Mouse (Mus musculus): ENCODE measurements at regions not wholly inside any gene's neighbourhood (a gene's known extent, or its start where the extent isn't known, plus 50 kb on each side); places are given as distances from the start of the nearest gene placed in this dataset.

DNA sequence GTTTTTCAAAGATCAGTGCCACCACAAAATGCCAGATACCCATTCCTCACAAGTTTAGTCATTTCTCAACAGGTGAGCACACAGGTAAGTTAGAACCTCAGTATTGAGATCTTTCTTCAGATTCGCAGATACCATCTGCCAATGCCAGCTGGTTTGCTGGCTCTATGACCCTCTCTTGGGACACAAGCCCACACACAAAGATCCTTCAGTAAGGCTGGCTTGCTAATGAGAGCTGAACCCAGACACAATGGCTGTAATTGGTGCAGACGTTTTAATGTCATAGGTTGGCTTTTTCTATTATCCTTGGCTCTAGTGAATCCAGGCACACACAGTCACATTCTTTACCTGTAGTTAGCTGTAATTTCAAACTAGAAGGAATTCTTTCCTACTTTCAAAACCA, 154.3 kb upstream of the Lyplal1 start:
- 66% methylated on average over 2 of the region's 2 CpGs for WGBS (ENCODE audit: insufficient replicate concordance)
- H3K9me3 ChIP-seq (replicated peaks), result no peaks in the 10 kb centered on the region
- no peaks in the 10 kb centered on the region for H3K4me1 ChIP-seq (replicated peaks)
- no peak for DNase-seq
- H3K36me3 ChIP-seq, result no peaks in the 10 kb centered on the region
- H3K27me3 ChIP-seq, result no peaks in the 10 kb centered on the region
- H3K27ac ChIP-seq, result no peak overlapping the region
- no peak overlapping the region for H3K9ac ChIP-seq
- no peak overlapping the region for H3K4me3 ChIP-seq (replicated peaks)
- no peak overlapping the region for H3K4me2 ChIP-seq
- ATAC-seq (ENCODE audit: low read depth), result no peak

DNA sequence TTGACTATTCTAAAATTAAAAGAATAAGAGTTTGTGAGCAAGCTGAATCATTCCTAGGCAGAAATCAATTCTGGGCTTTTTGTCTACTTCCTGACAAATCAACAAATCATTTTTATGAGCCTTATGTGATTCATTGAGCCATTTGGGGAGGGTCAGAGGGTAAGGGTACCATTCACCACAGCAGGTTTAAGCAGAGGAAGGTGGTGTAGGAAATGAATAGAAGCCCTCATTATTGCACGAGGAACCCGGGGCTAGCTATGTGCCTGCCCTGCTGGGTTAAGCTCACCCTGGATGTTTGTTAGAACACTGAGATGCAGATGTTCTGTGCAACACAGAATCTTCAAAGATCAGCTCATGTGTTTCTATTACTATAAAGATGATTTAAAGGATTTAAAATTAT, 150.2 kb upstream of the Lyplal1 start:
- Histone ChIP-seq H3K27ac (no peak overlapping the region), H3K4me3 (replicated peaks) (no peak overlapping the region), H3K27me3 (no peaks in the 10 kb centered on the region), H3K4me2 (no peak overlapping the region), H3K4me1 (replicated peaks) (no peaks in the 10 kb centered on the region; the same call in 1 of the 2 replicates), H3K9ac (no peak overlapping the region), H3K9me3 (replicated peaks) (no peaks in the 10 kb centered on the region), H3K36me3 (no peaks in the 10 kb centered on the region)
- DNase-seq, result no peak
- no peak for ATAC-seq (ENCODE audit: low read depth)
- WGBS (ENCODE audit: insufficient replicate concordance), result 67% methylated on average over 2 of the region's 2 CpGs

DNA sequence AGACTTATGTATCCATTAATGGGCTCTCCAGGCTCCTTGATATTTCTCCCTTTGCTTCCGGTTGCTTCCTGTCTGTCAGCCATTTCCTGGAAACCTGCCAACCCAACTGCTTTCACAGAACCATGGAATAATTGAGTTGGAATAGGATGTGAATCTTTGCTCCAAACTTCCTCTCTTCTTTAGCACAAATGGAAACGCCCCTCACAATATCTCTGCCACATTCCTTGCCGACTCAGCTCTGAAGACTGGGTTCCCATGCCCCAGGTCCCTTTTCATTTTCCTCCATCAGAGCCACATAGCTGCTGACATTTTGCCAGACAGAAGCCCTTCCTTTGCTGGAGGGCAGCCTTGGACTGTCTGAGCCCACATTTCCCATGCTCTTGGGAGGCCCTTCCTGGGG, 147.5 kb upstream of the Lyplal1 start:
- Histone ChIP-seq H3K27me3 (no peaks in the 10 kb centered on the region), H3K4me2 (no peak overlapping the region), H3K27ac (no peak overlapping the region), H3K4me3 (replicated peaks) (no peak overlapping the region), H3K9me3 (replicated peaks) (no peaks in the 10 kb centered on the region), H3K36me3 (no peaks in the 10 kb centered on the region), H3K4me1 (replicated peaks) (no peaks in the 10 kb centered on the region; the same call in 1 of the 2 replicates), H3K9ac (no peak overlapping the region)
- DNase-seq (no peak), ATAC-seq (ENCODE audit: low read depth) (no peak)
- 55% methylated on average over 3 of the region's 3 CpGs for WGBS (ENCODE audit: insufficient replicate concordance)

DNA sequence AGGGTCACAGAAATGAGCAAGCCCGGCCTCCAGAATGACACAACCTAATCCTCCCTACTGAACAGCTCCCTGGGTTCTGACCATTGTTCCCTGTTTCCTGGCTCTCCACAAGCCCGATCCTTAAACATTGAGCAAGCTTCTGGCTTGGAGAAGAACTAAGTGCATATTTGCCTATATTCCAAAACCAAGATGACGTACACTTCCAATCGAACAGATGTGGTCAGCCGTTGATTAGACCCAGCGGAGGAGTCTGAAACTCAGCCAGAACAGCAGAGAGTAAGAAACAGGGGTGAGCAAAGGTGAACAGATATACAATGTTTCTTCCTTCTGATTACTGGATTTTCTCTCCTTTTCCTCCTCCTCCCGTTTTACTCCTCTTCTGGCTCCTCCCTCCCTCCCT, 146.8 kb upstream of the Lyplal1 start:
- H3K9ac ChIP-seq, result no peak overlapping the region
- no peaks in the 10 kb centered on the region; the same call in 1 of the 2 replicates for H3K4me1 ChIP-seq (replicated peaks)
- ATAC-seq (ENCODE audit: low read depth) (no peak), DNase-seq (no peak)
- H3K27ac ChIP-seq, result no peak overlapping the region
- no peaks in the 10 kb centered on the region for H3K27me3 ChIP-seq
- H3K9me3 ChIP-seq (replicated peaks), result no peaks in the 10 kb centered on the region
- H3K36me3 ChIP-seq, result no peaks in the 10 kb centered on the region
- 62% methylated on average over 7 of the region's 7 CpGs for WGBS (ENCODE audit: insufficient replicate concordance)
- H3K4me3 ChIP-seq (replicated peaks), result no peak overlapping the region
- no peak overlapping the region for H3K4me2 ChIP-seq

DNA sequence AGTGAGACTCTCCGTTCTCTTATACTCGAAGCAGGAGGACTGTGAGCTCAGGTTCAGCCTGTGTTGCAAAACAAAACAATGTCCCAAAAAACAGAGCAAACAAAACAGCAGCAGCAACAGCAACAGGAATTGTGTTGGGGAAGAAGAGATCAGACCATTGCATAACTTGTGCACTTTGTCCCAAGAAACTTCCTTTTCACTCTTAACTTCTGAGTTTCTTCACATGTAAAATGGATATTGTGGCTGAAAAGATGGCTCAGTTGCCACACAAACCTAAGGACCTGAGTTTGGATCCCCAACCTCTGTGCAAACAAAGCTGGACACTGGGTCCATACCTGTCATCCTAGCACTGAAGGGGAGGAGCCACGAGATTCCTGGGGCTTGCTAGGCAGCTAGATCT, 146.1 kb upstream of the Lyplal1 start:
- Histone ChIP-seq H3K9me3 (replicated peaks) (no peaks in the 10 kb centered on the region), H3K27me3 (no peaks in the 10 kb centered on the region), H3K4me2 (no peak overlapping the region), H3K27ac (no peak overlapping the region), H3K4me3 (replicated peaks) (no peak overlapping the region), H3K4me1 (replicated peaks) (no peaks in the 10 kb centered on the region; the same call in 1 of the 2 replicates), H3K9ac (no peak overlapping the region), H3K36me3 (no peaks in the 10 kb centered on the region)
- DNase-seq (no peak), ATAC-seq (ENCODE audit: low read depth) (no peak)
- 50% methylated on average over 3 of the region's 3 CpGs for WGBS (ENCODE audit: insufficient replicate concordance)

DNA sequence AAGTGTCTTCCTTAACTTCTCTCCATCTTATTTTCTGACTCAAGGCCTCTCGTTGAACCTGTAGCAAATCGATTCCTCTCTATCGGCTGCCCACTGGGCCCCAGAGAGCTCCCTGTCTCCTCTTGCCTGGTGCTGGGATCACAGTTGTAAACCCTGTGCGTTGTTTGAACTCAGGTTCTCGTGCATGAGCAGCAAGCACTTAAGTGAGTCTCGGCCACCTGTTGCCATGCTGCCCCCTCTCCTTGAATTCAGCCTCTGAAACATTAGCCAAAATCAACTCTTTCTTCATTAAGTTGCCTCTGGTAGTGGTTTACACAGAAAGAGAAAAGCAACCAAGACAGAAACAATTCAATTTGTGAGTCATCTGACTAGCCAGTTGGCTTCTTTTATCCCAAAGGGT, 144.9 kb upstream of the Lyplal1 start:
- WGBS (ENCODE audit: insufficient replicate concordance), result 63% methylated on average over 6 of the region's 6 CpGs
- Histone ChIP-seq H3K4me2 (no peak overlapping the region), H3K27ac (no peak overlapping the region), H3K4me3 (replicated peaks) (no peak overlapping the region), H3K9me3 (replicated peaks) (no peaks in the 10 kb centered on the region), H3K4me1 (replicated peaks) (no peaks in the 10 kb centered on the region; the same call in 1 of the 2 replicates), H3K9ac (no peak overlapping the region), H3K27me3 (no peaks in the 10 kb centered on the region), H3K36me3 (no peaks in the 10 kb centered on the region)
- DNase-seq (no peak), ATAC-seq (ENCODE audit: low read depth) (no peak)

DNA sequence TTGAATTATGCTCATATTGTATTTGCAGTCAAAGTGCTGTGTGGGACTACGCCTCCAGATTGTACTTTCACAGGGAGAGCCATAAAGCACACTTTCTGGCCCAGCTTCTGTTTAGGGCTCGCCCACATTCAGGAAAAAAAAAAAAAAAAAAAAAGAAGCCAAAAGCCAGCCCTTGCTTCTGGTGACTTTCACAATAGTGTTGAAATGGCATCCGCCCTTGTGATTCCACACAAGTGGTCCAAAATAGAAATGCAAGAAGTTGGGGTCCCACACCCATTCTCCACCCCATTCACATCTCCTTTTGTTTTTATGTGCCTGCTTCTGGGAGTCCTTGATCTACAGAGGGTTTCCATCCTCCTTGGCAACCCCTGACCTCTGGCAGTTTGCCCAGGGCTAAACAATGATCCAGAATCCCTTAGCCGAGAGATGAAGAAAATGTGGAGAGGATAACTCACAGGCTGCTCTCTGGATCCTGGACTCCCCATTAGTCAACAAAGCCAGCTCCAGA, 144.3 kb upstream of the Lyplal1 start:
- H3K4me3 ChIP-seq (replicated peaks), result no peak overlapping the region
- H3K9ac ChIP-seq, result no peak overlapping the region
- no peaks in the 10 kb centered on the region for H3K36me3 ChIP-seq
- DNase-seq (no peak), ATAC-seq (ENCODE audit: low read depth) (no peak)
- no peaks in the 10 kb centered on the region for H3K27me3 ChIP-seq
- no peaks in the 10 kb centered on the region; the same call in 1 of the 2 replicates for H3K4me1 ChIP-seq (replicated peaks)
- H3K4me2 ChIP-seq, result no peak overlapping the region
- H3K27ac ChIP-seq, result no peak overlapping the region
- 51% methylated on average over 4 of the region's 4 CpGs for WGBS (ENCODE audit: insufficient replicate concordance)
- H3K9me3 ChIP-seq (replicated peaks), result no peaks in the 10 kb centered on the region

DNA sequence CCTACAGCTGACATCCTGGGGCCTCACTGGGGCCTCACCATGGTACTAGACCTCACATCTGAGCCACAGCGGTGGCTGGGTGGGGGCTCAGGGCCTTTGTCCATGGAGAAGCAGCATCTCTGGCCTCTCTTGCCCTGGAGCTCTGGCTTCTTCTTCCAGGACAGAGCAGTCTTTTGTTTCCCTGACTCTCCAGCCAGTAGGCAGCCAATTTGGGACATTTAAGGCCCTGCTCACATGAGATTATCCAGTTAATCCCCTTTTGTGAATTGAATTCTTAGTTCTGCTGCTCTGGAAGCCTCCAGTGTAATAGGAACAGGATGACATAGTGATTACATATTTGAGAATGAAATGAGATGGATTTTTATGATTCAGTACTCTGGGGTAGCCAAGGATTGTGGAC, 140.5 kb upstream of the Lyplal1 start:
- Histone ChIP-seq H3K4me3 (replicated peaks) (no peak overlapping the region), H3K4me2 (no peak overlapping the region), H3K9me3 (replicated peaks) (no peaks in the 10 kb centered on the region), H3K36me3 (no peaks in the 10 kb centered on the region), H3K27ac (no peak overlapping the region), H3K27me3 (no peaks in the 10 kb centered on the region), H3K9ac (no peak overlapping the region), H3K4me1 (replicated peaks) (no peaks in the 10 kb centered on the region)
- no peak for ATAC-seq (ENCODE audit: low read depth)
- DNase-seq, result no peak
- WGBS (ENCODE audit: insufficient replicate concordance), result 62% methylated on average over 1 of the region's 1 CpGs

DNA sequence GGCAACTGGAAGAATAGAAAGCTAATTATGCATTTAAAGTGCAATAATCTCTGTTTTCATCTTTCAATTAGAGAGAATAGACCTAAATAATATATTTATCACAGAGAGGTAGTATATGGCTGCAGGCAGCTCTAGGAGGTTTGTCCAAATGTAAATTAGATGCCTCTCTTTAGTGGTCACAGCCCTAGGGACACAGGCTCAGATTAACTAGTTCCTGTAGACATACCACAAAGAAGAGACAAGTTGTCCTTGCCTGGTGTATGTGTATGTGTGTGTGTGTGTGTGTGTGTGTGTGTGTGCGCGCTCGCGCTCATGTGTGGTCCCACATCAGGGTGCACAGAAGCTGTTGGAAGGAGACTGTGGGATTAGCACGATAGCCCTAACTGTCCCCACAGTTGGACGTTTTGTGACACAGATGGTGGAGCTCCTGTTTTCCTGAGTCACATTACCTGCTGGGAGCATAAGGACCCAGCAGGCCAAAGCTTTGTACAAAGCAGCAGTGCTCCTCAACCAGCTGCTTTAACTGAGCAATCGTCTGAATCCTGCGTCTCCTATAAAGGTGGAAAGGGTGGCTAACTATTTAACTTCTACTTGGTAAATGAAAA, 138.5 kb upstream of the Lyplal1 start:
- 66% methylated on average over 8 of the region's 8 CpGs for WGBS (ENCODE audit: insufficient replicate concordance)
- no peaks in the 10 kb centered on the region for H3K4me1 ChIP-seq (replicated peaks)
- no peak overlapping the region for H3K4me2 ChIP-seq

DNA sequence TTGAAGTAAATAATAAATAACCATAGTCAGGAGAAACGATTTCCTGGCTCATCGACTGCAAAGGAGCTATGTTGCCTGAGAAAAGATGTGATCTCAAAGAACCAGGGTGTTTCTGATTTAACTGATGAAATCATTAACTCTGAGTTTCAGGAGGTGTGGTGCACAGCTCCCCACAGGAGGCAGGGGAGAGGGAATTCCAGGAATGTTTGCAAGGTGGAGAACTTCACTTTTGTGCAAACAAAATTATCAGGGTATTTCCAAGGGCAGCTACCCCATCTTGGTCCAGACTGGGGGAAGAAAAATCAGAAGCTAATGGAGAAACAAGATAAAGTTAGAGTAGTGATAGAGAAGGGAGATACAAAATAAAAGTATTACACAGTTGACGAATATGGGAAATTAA, 137.4 kb upstream of the Lyplal1 start:
- H3K27ac ChIP-seq, result no peak overlapping the region
- no peak overlapping the region for H3K4me2 ChIP-seq
- H3K9ac ChIP-seq, result no peak overlapping the region
- ATAC-seq (ENCODE audit: low read depth), result no peak
- H3K9me3 ChIP-seq (replicated peaks), result no peaks in the 10 kb centered on the region
- no peak for DNase-seq
- H3K4me3 ChIP-seq (replicated peaks), result no peak overlapping the region
- WGBS (ENCODE audit: insufficient replicate concordance), result 48% methylated on average over 3 of the region's 3 CpGs
- no peaks in the 10 kb centered on the region for H3K27me3 ChIP-seq
- H3K36me3 ChIP-seq, result no peaks in the 10 kb centered on the region
- no peaks in the 10 kb centered on the region for H3K4me1 ChIP-seq (replicated peaks)

More for the DNA sequence above, 138.5 kb upstream of the Lyplal1 start:
- no peaks in the 10 kb centered on the region for H3K27me3 ChIP-seq
- no peaks in the 10 kb centered on the region for H3K9me3 ChIP-seq (replicated peaks)
- no peaks in the 10 kb centered on the region for H3K36me3 ChIP-seq
- DNase-seq, result no peak
- no peak for ATAC-seq (ENCODE audit: low read depth)
- H3K4me3 ChIP-seq (replicated peaks), result no peak overlapping the region
- H3K9ac ChIP-seq, result no peak overlapping the region
- H3K27ac ChIP-seq, result no peak overlapping the region

DNA sequence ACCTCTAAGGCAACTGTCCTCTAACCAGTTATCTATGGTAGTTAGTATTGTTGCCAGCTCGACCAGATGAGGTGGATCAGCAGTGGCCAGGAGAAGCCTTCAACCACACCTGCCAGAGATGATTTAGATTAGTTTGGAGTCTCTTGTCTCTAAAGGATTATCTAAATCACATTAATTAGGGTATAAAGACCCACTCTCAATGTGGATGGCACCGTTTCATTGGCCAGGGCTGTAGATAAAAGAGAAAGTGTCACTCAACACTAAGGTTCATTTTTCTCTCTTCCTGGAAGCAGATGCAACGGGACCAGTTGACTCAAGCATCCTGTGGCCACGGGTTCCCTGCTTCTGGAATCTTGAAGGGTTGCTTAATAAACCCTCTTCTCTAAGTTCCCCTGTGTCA, 135.4 kb upstream of the Lyplal1 start:
- ATAC-seq (ENCODE audit: low read depth), result no peak
- no peak overlapping the region for H3K4me3 ChIP-seq (replicated peaks)
- WGBS (ENCODE audit: insufficient replicate concordance), result 38% methylated on average over 4 of the region's 4 CpGs

DNA sequence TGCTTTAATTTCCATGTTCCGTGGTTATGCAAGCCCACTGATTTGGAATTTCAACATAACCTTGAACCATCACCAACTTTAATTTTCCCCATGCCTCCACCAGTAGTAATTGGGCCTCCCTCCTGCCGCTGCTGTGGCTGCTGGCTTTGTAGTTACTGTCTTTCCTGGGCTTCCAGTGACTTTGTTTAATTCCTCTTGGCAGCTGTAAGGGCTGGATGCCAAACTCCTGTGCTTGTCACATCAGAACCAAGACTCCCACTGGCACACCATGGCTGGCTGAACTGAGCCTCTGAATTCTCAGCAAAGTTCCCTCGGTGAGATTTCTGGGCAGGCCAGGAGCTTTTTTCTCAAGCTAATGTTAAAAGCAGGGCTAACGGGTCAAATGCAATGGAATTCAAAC, 133.2 kb upstream of the Lyplal1 start:
- H3K4me2 ChIP-seq, result no peak overlapping the region
- H3K9ac ChIP-seq, result no peak overlapping the region
- H3K27ac ChIP-seq, result no peak overlapping the region
- WGBS (ENCODE audit: insufficient replicate concordance), result 52% methylated on average over 4 of the region's 4 CpGs
- DNase-seq (no peak), ATAC-seq (ENCODE audit: low read depth) (no peak)
- no peaks in the 10 kb centered on the region for H3K4me1 ChIP-seq (replicated peaks)
- H3K36me3 ChIP-seq, result no peaks in the 10 kb centered on the region
- H3K27me3 ChIP-seq, result no peaks in the 10 kb centered on the region
- no peak overlapping the region for H3K4me3 ChIP-seq (replicated peaks)
- H3K9me3 ChIP-seq (replicated peaks), result no peaks in the 10 kb centered on the region

More for the DNA sequence above, 135.4 kb upstream of the Lyplal1 start:
- H3K9me3 ChIP-seq (replicated peaks), result no peaks in the 10 kb centered on the region
- no peak overlapping the region for H3K9ac ChIP-seq
- H3K27me3 ChIP-seq, result no peaks in the 10 kb centered on the region
- no peak for DNase-seq
- H3K4me1 ChIP-seq (replicated peaks), result no peaks in the 10 kb centered on the region
- no peaks in the 10 kb centered on the region for H3K36me3 ChIP-seq
- H3K4me2 ChIP-seq, result no peak overlapping the region
- H3K27ac ChIP-seq, result no peak overlapping the region
